Mouse (Mus musculus) MEL (cell line): ENCODE results near the gene Tsc22d4. TPM values are rescaled to one million over a fixed set of nuclear protein-coding genes. Genes with fewer than 3 reads are reported as not detected.

ENCODE experiments used
- DNase-seq: peaks from one replicate; pipeline ENCODE4 v3.0.0; 2011; ENCODE audit warnings: low read depth, low spot score
- H3K27ac ChIP-seq: 2 replicates; pipeline ENCODE4 v1.5.1; 2012; ENCODE audit warnings: low read depth, mild to moderate bottlenecking, control low read depth, low read length, moderate library complexity; ENCODE audit not compliant: control insufficient read depth
- H3K27me3 ChIP-seq, 2 experiments: fragments of 150-350 bp in 1 of 2; sonication (generic) in 1 of 2; 2 replicates each; pipeline ENCODE4 v1.6.1; 2012; ENCODE audit warnings: low read length in 2 of 2, mild to moderate bottlenecking in 2 of 2, improper control_type of control experiment in 1 of 2, moderate library complexity in 1 of 2; ENCODE audit not compliant: insufficient read depth in 2 of 2, control insufficient read depth in 1 of 2
- H3K36me3 ChIP-seq, 2 experiments: 2 replicates each; pipeline ENCODE4 v1.6.1; 2012 to 2014; ENCODE audit warnings: low read length in 2 of 2, improper control_type of control experiment in 1 of 2, inconsistent platforms in 1 of 2, mild to moderate bottlenecking in 1 of 2; ENCODE audit not compliant: insufficient read depth in 2 of 2, control insufficient read depth in 1 of 2
- H3K4me1 ChIP-seq, 2 experiments: fragments of 150-350 bp in 1 of 2; sonication (generic) in 1 of 2; 2 replicates each; pipeline ENCODE4 v1.6.1; 2012; ENCODE audit warnings: low read length in 2 of 2, improper control_type of control experiment in 1 of 2, mild to moderate bottlenecking in 1 of 2; ENCODE audit not compliant: insufficient read depth in 2 of 2, control insufficient read depth in 1 of 2
- H3K4me3 ChIP-seq, 2 experiments: fragments of 150-350 bp in 1 of 2; sonication (generic) in 1 of 2; 2 replicates each; pipeline ENCODE4 v1.5.1; 2012; ENCODE audit warnings: low read depth in 2 of 2, low read length in 2 of 2, mild to moderate bottlenecking in 2 of 2, moderate library complexity in 2 of 2, control low read depth in 1 of 2, improper control_type of control experiment in 1 of 2; ENCODE audit not compliant: control insufficient read depth in 1 of 2, insufficient read depth in 1 of 2
- H3K79me2 ChIP-seq: 2 replicates; pipeline ENCODE4 v1.6.1; 2012; ENCODE audit warnings: mild to moderate bottlenecking, low read length, moderate library complexity; ENCODE audit not compliant: control insufficient read depth, poor library complexity, insufficient read depth
- H3K9ac ChIP-seq: 2 replicates; pipeline ENCODE4 v1.6.1; 2012; ENCODE audit warnings: low read depth, mild to moderate bottlenecking, control low read depth, low read length, moderate library complexity; ENCODE audit not compliant: control insufficient read depth, poor library complexity, severe bottlenecking
- H3K9me3 ChIP-seq: fragments of 150-350 bp; sonication (generic); replicated peaks from 2 replicates; pipeline ENCODE4 v1.6.1; 2012; ENCODE audit warnings: mild to moderate bottlenecking, low read length, improper control_type of control experiment, moderate library complexity; ENCODE audit not compliant: insufficient read depth
- BHLHE40 ChIP-seq: IDR thresholded peaks from 2 replicates; pipeline ENCODE4 v1.6.1; 2012; ENCODE audit warnings: low read depth, mild to moderate bottlenecking, inconsistent platforms, low read length, improper control_type of control experiment, borderline replicate concordance
- CHD1 ChIP-seq: IDR thresholded peaks from 2 replicates; pipeline ENCODE4 v1.6.1; 2012; ENCODE audit warnings: low read depth, mild to moderate bottlenecking, inconsistent platforms, low read length, improper control_type of control experiment
- CHD2 ChIP-seq: IDR thresholded peaks from 2 replicates; pipeline ENCODE4 v1.6.1; 2011; ENCODE audit warnings: low read length, improper control_type of control experiment
- CTCF ChIP-seq, 3 experiments: IDR thresholded peaks in 2 of 3; conservative IDR thresholded peaks in 1 of 3; 2 replicates each; pipeline ENCODE4 v1.5.1; 2011 to 2012; ENCODE audit warnings: low read length in 3 of 3, low read depth in 2 of 3, mild to moderate bottlenecking in 2 of 3, improper control_type of control experiment in 1 of 3, inconsistent platforms in 1 of 3, mixed read lengths in 1 of 3, moderate library complexity in 1 of 3; ENCODE audit not compliant: control insufficient read depth in 1 of 3, insufficient read depth in 1 of 3, poor library complexity in 1 of 3, severe bottlenecking in 1 of 3
- ELF1 ChIP-seq: IDR thresholded peaks from 2 replicates; pipeline ENCODE4 v1.6.1; 2014; ENCODE audit warnings: low read depth, mild to moderate bottlenecking, inconsistent platforms, low read length, improper control_type of control experiment, moderate library complexity
- EP300 ChIP-seq, 2 experiments: IDR thresholded peaks; 2 replicates each; pipeline ENCODE4 v1.6.1; 2011; ENCODE audit warnings: improper control_type of control experiment in 2 of 2, low read length in 2 of 2, low read depth in 1 of 2, mild to moderate bottlenecking in 1 of 2
- ETS1 ChIP-seq: IDR thresholded peaks from 2 replicates; pipeline ENCODE4 v1.6.1; 2012; ENCODE audit warnings: low read depth, mild to moderate bottlenecking, inconsistent platforms, low read length, improper control_type of control experiment, moderate library complexity
- GABPA ChIP-seq: IDR thresholded peaks from 2 replicates; pipeline ENCODE4 v1.6.1; 2012; ENCODE audit warnings: low read depth, mild to moderate bottlenecking, inconsistent platforms, low read length, improper control_type of control experiment, moderate library complexity
- GATA1 ChIP-seq: IDR thresholded peaks from 2 replicates; pipeline ENCODE4 v1.6.1; 2011; ENCODE audit warnings: low read depth, low read length, improper control_type of control experiment
- HCFC1 ChIP-seq: IDR thresholded peaks from 2 replicates; pipeline ENCODE4 v1.6.1; 2012; ENCODE audit warnings: low read depth, mild to moderate bottlenecking, inconsistent platforms, low read length, improper control_type of control experiment, moderate library complexity
- JUND ChIP-seq: IDR thresholded peaks from 2 replicates; pipeline ENCODE4 v1.6.1; 2011; ENCODE audit warnings: low read depth, mild to moderate bottlenecking, improper control_type of control experiment, low read length
- KAT2A ChIP-seq: conservative IDR thresholded peaks from 2 replicates; pipeline ENCODE4 v1.6.1; 2012; ENCODE audit warnings: low read depth, low read length, improper control_type of control experiment, inconsistent platforms
- MAFK ChIP-seq: IDR thresholded peaks from 2 replicates; pipeline ENCODE4 v1.6.1; 2011; ENCODE audit warnings: low read depth, mild to moderate bottlenecking, low read length, improper control_type of control experiment, borderline replicate concordance
- MAX ChIP-seq: IDR thresholded peaks from 2 replicates; pipeline ENCODE4 v1.6.1; 2011; ENCODE audit warnings: low read length, improper control_type of control experiment
- MAZ ChIP-seq: IDR thresholded peaks from 2 replicates; pipeline ENCODE4 v1.6.1; 2012; ENCODE audit warnings: low read depth, mild to moderate bottlenecking, inconsistent platforms, low read length, improper control_type of control experiment
- MEF2A ChIP-seq: IDR thresholded peaks from 2 replicates; pipeline ENCODE4 v1.6.1; 2014; ENCODE audit warnings: low read depth, mild to moderate bottlenecking, inconsistent platforms, low read length, improper control_type of control experiment; ENCODE audit not compliant: poor library complexity, insufficient replicate concordance, severe bottlenecking; ENCODE audit errors: extremely low read depth
- MXI1 ChIP-seq: IDR thresholded peaks from 2 replicates; pipeline ENCODE4 v1.6.1; 2011; ENCODE audit warnings: mild to moderate bottlenecking, low read depth, low read length, improper control_type of control experiment
- MYB ChIP-seq: IDR thresholded peaks from 2 replicates; pipeline ENCODE4 v1.6.1; 2011; ENCODE audit warnings: mild to moderate bottlenecking, low read depth, low read length, improper control_type of control experiment
- NELFE ChIP-seq: IDR thresholded peaks from 2 replicates; pipeline ENCODE4 v1.6.1; 2011; ENCODE audit warnings: low read depth, low read length, improper control_type of control experiment
- NRF1 ChIP-seq: IDR thresholded peaks from 2 replicates; pipeline ENCODE4 v1.6.1; 2014; ENCODE audit warnings: low read depth, mild to moderate bottlenecking, inconsistent platforms, low read length, improper control_type of control experiment, moderate library complexity; ENCODE audit not compliant: poor library complexity, insufficient read depth, severe bottlenecking
- POLR2A ChIP-seq, 2 experiments: IDR thresholded peaks; 2 replicates each; pipeline ENCODE4 v1.6.1; 2011 to 2012; ENCODE audit warnings: low read length in 2 of 2, mild to moderate bottlenecking in 2 of 2, control low read depth in 1 of 2, improper control_type of control experiment in 1 of 2, low read depth in 1 of 2, moderate library complexity in 1 of 2; ENCODE audit not compliant: control insufficient read depth in 1 of 2, insufficient read depth in 1 of 2, poor library complexity in 1 of 2
- POLR2AphosphoS2 ChIP-seq: IDR thresholded peaks from 2 replicates; pipeline ENCODE4 v1.6.1; 2011; ENCODE audit warnings: low read length, improper control_type of control experiment
- POLR2AphosphoS5 ChIP-seq: IDR thresholded peaks from 2 replicates; pipeline ENCODE4 v1.6.1; 2012; ENCODE audit warnings: low read depth, borderline replicate concordance, mild to moderate bottlenecking, inconsistent platforms, low read length, moderate library complexity, mixed read lengths
- RAD21 ChIP-seq: IDR thresholded peaks from 2 replicates; pipeline ENCODE4 v1.6.1; 2011; ENCODE audit warnings: mild to moderate bottlenecking, low read depth, low read length, improper control_type of control experiment
- RCOR1 ChIP-seq: IDR thresholded peaks from 2 replicates; pipeline ENCODE4 v1.6.1; 2012; ENCODE audit warnings: low read depth, mild to moderate bottlenecking, inconsistent platforms, low read length, improper control_type of control experiment
- SIN3A ChIP-seq: IDR thresholded peaks from 2 replicates; pipeline ENCODE4 v1.6.1; 2012; ENCODE audit warnings: low read length, improper control_type of control experiment, inconsistent platforms
- SMC3 ChIP-seq: IDR thresholded peaks from 2 replicates; pipeline ENCODE4 v1.6.1; 2011; ENCODE audit warnings: low read depth, low read length, improper control_type of control experiment
- TAL1 ChIP-seq: IDR thresholded peaks from 2 replicates; pipeline ENCODE4 v1.6.1; 2012; ENCODE audit warnings: mild to moderate bottlenecking, inconsistent platforms, low read length, moderate library complexity, mixed read lengths
- TBP ChIP-seq: IDR thresholded peaks from 2 replicates; pipeline ENCODE4 v1.8.0; 2011; ENCODE audit warnings: low read depth, low read length, improper control_type of control experiment
- TCF12 ChIP-seq: IDR thresholded peaks from 2 replicates; pipeline ENCODE4 v1.6.1; 2014; ENCODE audit warnings: low read depth, mild to moderate bottlenecking, inconsistent platforms, low read length, improper control_type of control experiment, moderate library complexity
- UBTF ChIP-seq: IDR thresholded peaks from 2 replicates; pipeline ENCODE4 v1.6.1; 2012; ENCODE audit warnings: low read depth, mild to moderate bottlenecking, inconsistent platforms, low read length, improper control_type of control experiment, moderate library complexity, borderline replicate concordance; ENCODE audit not compliant: insufficient read depth
- USF1 ChIP-seq: IDR thresholded peaks from 2 replicates; pipeline ENCODE4 v1.6.1; 2014; ENCODE audit warnings: low read depth, mild to moderate bottlenecking, inconsistent platforms, low read length, improper control_type of control experiment, moderate library complexity
- USF2 ChIP-seq, 2 experiments: IDR thresholded peaks; 2 replicates each; pipeline ENCODE4 v1.6.1; 2011 to 2012; ENCODE audit warnings: improper control_type of control experiment in 2 of 2, low read length in 2 of 2, borderline replicate concordance in 1 of 2, inconsistent platforms in 1 of 2, low read depth in 1 of 2, mild to moderate bottlenecking in 1 of 2; ENCODE audit not compliant: insufficient read depth in 1 of 2
- ZC3H11A ChIP-seq: IDR thresholded peaks from 2 replicates; pipeline ENCODE4 v1.6.1; 2012; ENCODE audit warnings: low read depth, mild to moderate bottlenecking, inconsistent platforms, low read length, improper control_type of control experiment
- ZKSCAN1 ChIP-seq: IDR thresholded peaks from 2 replicates; pipeline ENCODE4 v1.6.1; 2012; ENCODE audit warnings: low read depth, mild to moderate bottlenecking, inconsistent platforms, low read length, improper control_type of control experiment, moderate library complexity
- ZMIZ1 ChIP-seq: IDR thresholded peaks from 2 replicates; pipeline ENCODE4 v1.6.1; 2012; ENCODE audit warnings: low read depth, mild to moderate bottlenecking, inconsistent platforms, low read length, improper control_type of control experiment, moderate library complexity
- ZNF384 ChIP-seq: IDR thresholded peaks from 2 replicates; pipeline ENCODE4 v1.6.1; 2012; ENCODE audit warnings: low read depth, mild to moderate bottlenecking, inconsistent platforms, low read length, improper control_type of control experiment
- polyA plus RNA-seq, 2 experiments: library from polyadenylated mRNA; stranded (reverse) in 1 of 2; unstranded in 1 of 2; fragments of >175 nt in 1 of 2; fragments of >200 nt in 1 of 2; gene quantifications; 2 replicates each; pipeline versions ENCODE4 v1.2.1 to v1.2.4; 2012; ENCODE audit warnings: low replicate concordance in 2 of 2, low read depth in 1 of 2; ENCODE audit not compliant: insufficient read length in 2 of 2, insufficient read depth in 1 of 2, missing spikeins in 1 of 2
- total RNA-seq: library from RNA; depleted of rRNA; stranded (reverse); fragments of 300-350 nt; gene quantifications from 2 replicates; pipeline ENCODE4 v1.2.3, GENCODE M21; 2012

Tsc22d4 gene
- total and polyA plus RNA-seq, 3 experiments, result 58.3 to 203 TPM; not detected in 1

DNA sequence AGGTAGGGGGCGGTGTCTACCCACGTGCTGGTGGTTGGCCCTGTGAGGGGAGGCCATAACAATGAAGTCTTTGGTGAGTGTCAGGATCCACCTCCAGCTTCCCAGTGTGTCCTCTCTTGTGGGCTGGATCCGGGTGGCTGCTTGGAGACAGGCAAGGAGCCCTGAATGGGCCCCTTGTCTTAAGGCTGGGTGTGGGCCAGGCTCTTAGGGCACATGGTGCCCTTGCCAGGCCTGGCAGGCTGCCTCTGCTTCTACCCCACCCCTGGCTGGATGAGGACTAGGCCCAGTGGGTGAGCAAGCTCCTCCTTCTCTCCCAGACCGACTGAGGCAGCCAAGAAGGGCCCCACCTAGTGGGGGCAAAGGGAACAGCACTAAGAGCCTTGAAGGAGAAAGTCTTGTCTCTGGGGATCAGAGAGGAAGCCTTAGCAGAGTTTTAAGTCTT lies 14.5 kb downstream of the Tsc22d4 start:
- Histone ChIP-seq H3K9ac (no peak overlapping the region), H3K27me3 (no peaks in the 10 kb centered on the region), H3K27ac (no peak overlapping the region), H3K4me3 (no peak overlapping the region), H3K36me3 (no peaks in the 10 kb centered on the region; a peak in 2 of 4 replicates), H3K9me3 (no peaks in the 10 kb centered on the region), H3K79me2 (no peaks in the 10 kb centered on the region), H3K4me1 (no peaks in the 10 kb centered on the region)
- DNase-seq, result peak; percentile 92
- TF ChIP-seq POLR2A (IDR thresholded peaks at IDR 0.05; ENCODE audit: control insufficient read depth in 1 of 2, insufficient read depth in 1 of 2, low read depth in 1 of 2, low read length in 2 of 2, poor library complexity in 1 of 2) (peak in 1 of 2 experiments; percentile 25; a peak in 1 of 4 replicates), USF1 (peak; percentile 44; the same call in 1 of the 2 replicates), POLR2AphosphoS2 (peak; percentile 67; the same call in 1 of the 2 replicates), ZC3H11A (peak; percentile 58), GATA1 (no peak), NELFE (no peak), MAZ (peak; percentile 63; the same call in 1 of the 2 replicates), ELF1 (no peak), JUND (no peak), SIN3A (peak; percentile 62), GABPA (no peak), CTCF (IDR thresholded peaks at IDR 0.05 in 2 of 3, conservative IDR thresholded peaks at IDR 0.05 in 1 of 3; ENCODE audit: control insufficient read depth in 1 of 3, insufficient read depth in 1 of 3, low read depth in 2 of 3, low read length in 3 of 3, poor library complexity in 1 of 3, severe bottlenecking in 1 of 3) (peak; percentile 91 to 96 (median 94)), POLR2AphosphoS5 (no peak), MEF2A (no peak), ZNF384 (no peak), RAD21 (peak; percentile 64), TBP (no peak), ETS1 (no peak), NRF1 (no peak), KAT2A (no peak), HCFC1 (peak; percentile 53; the same call in 1 of the 2 replicates), EP300 (IDR thresholded peaks at IDR 0.05; ENCODE audit: low read depth in 1 of 2, low read length in 2 of 2) (no peak), MAX (peak; percentile 69; the same call in 1 of the 2 replicates), TAL1 (no peak), USF2 (IDR thresholded peaks at IDR 0.05; ENCODE audit: borderline replicate concordance in 1 of 2, insufficient read depth in 1 of 2, low read depth in 1 of 2, low read length in 2 of 2) (no peak), BHLHE40 (0 out of 2 replicates have a peak, but pooled peaks have one; percentile 28), CHD1 (no peak), SMC3 (peak; percentile 92), UBTF (no peak), TCF12 (peak; percentile 32; the same call in 1 of the 2 replicates), RCOR1 (0 out of 2 replicates have a peak, but pooled peaks have one; percentile 18), ZKSCAN1 (no peak), MAFK (no peak), MXI1 (no peak; the same call in 1 of the 2 replicates), MYB (no peak), CHD2 (no peak), ZMIZ1 (0 out of 2 replicates have a peak, but pooled peaks have one; percentile 10)
